Comparison of ENCODE assay signal across 8 mouse cellular contexts in the genomic region with DNA sequence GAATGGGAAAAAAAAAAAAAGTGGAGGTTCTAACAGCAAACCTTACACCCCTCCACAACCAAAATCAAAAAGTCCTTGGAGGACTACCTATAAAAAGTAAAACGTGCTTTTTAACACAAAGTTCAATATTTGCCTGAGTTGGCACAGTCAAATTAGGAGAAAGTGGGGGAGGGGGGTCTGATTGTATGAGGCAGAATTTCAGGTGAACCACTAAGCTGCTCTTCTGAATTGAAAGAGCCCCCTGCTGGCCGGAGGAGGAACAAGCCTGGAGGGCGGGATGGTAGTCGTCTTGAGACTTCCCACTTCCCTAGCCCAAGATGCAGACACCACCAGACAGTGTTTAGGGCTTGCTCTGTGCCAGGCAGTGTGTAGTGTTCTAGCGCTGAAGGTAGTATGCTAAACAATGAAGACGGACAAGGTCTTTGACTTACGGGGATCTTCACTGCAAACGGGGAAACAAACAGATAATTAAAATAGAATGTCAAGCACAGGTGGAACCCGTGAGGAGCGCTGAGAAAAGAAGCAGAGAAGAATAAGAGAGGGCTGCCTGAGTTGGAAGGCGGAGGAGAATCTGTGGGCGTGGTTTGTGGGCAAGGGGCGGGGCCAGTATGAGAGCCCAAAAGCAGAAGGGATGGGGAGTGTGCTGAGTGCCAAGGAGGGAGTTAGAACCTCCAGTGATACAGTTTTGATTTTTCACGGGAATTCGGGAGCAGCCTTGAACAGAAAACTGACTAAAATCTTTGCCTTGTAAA.
DNase-seq lines count a peak whose midpoint lies in the region; ATAC-seq lines count a peak whose summit lies in the region.

No protein-coding gene starts in this region.

- no peaks in the 10 kb centered on the region for H3K27me3 ChIP-seq in intestine, embryonic 16.5 days (replicated peaks; ENCODE audit: control insufficient read depth, insufficient read depth, low read length)
- H3K27me3 ChIP-seq in midbrain, embryonic 11.5 days (ENCODE audit: control insufficient read depth, insufficient read depth, low read length): no peaks in the 10 kb centered on the region

- peak; percentile 74 for ATAC-seq in intestine, embryonic 16.5 days
- peak; percentile 71; the same call in 1 of the 2 replicates for ATAC-seq in midbrain, embryonic 11.5 days (ENCODE audit: low FRiP score)

- H3K9me3 ChIP-seq in intestine, embryonic 16.5 days (ENCODE audit: control insufficient read depth, low read length): no peaks in the 10 kb centered on the region
- H3K9me3 ChIP-seq in midbrain, embryonic 11.5 days (ENCODE audit: control insufficient read depth, low read length): no peaks in the 10 kb centered on the region

- intact Hi-C loops in left cerebral cortex, postnatal 36 days (cut with DNase I): loop anchor here (2.0 kb wide), 1 partner anchor 154 kb away; no protein-coding TSS in a partner anchor

- H3K4me1 ChIP-seq in intestine, embryonic 16.5 days (ENCODE audit: control insufficient read depth, insufficient read depth, low read length): 0 out of 2 replicates have a peak, but pooled peaks cover 3% of the 10 kb centered on the region
- peaks cover 8% of the 10 kb centered on the region; the same call in 1 of the 2 replicates for H3K4me1 ChIP-seq in midbrain, embryonic 11.5 days (ENCODE audit: control insufficient read depth, insufficient read depth, low read length)

- H3K36me3 ChIP-seq in intestine, embryonic 16.5 days (ENCODE audit: control insufficient read depth, insufficient read depth, low read length): no peaks in the 10 kb centered on the region
- no peaks in the 10 kb centered on the region for H3K36me3 ChIP-seq in midbrain, embryonic 11.5 days (ENCODE audit: control insufficient read depth, insufficient read depth, low read length)

- H3K27ac ChIP-seq in intestine, embryonic 16.5 days (ENCODE audit: low read length): no peak overlapping the region
- H3K27ac ChIP-seq in midbrain, embryonic 11.5 days (ENCODE audit: low read depth, low read length): no peak overlapping the region

- peak overlapping the region; percentile 21; the same call in 1 of the 2 replicates for H3K4me3 ChIP-seq in intestine, embryonic 16.5 days (ENCODE audit: low read length)
- H3K4me3 ChIP-seq in midbrain, embryonic 11.5 days (ENCODE audit: low read depth, low read length): no peak overlapping the region

- DNase-seq in adipocyte (ENCODE audit: low spot score): peak; percentile 90
- peak; percentile 87 for DNase-seq in embryo, embryonic 11 days
- peak; percentile 78 to 84 for DNase-seq in gastrocnemius, postnatal 4 days (ENCODE audit: low spot score in 2 of 2)
- DNase-seq in left cerebral cortex, postnatal 36 days (ENCODE audit: low spot score in 2 of 2): peak; percentile 71 to 76
- DNase-seq in midbrain, embryonic 11.5 days (ENCODE audit: low spot score, missing footprints): peak; percentile 96
- DNase-seq in right cerebral cortex, postnatal 4 days: peak; percentile 87
- DNase-seq in yolk sac, embryonic 10.5 days (ENCODE audit: low spot score): peak; percentile 78

- H3K4me2 ChIP-seq in intestine, embryonic 16.5 days (ENCODE audit: low read depth, low read length): peak overlapping the region; percentile 41; the same call in 1 of the 2 replicates
- peak overlapping the region; percentile 26; the same call in 1 of the 2 replicates for H3K4me2 ChIP-seq in midbrain, embryonic 11.5 days

- H3K9ac ChIP-seq in intestine, embryonic 16.5 days (ENCODE audit: low read depth, low read length): peak overlapping the region; percentile 9; the same call in 1 of the 2 replicates
- H3K9ac ChIP-seq in midbrain, embryonic 11.5 days (ENCODE audit: low read length): no peak overlapping the region

- 6% methylated on average over 15 of the region's 15 CpGs for WGBS in intestine, embryonic 16.5 days
- 5% methylated on average over 15 of the region's 15 CpGs for WGBS in midbrain, embryonic 11.5 days
